Mouse (Mus musculus) liver, adult 2 months (tissue): ENCODE measurements around the gene Spc24.

ENCODE experiments used
- CTCF ChIP-seq: fragments of 200-500 bp; IDR thresholded peaks from 2 replicates; pipeline ENCODE4 v1.5.1; 2011; ENCODE audit warnings: low read depth, low read length, control low read depth
- POLR2A ChIP-seq: fragments of 200-500 bp; IDR thresholded peaks from 2 replicates; pipeline ENCODE4 v1.6.1; 2011; ENCODE audit warnings: low read length, control low read depth; ENCODE audit not compliant: insufficient read depth; ENCODE audit errors: extremely low read depth

DNA sequence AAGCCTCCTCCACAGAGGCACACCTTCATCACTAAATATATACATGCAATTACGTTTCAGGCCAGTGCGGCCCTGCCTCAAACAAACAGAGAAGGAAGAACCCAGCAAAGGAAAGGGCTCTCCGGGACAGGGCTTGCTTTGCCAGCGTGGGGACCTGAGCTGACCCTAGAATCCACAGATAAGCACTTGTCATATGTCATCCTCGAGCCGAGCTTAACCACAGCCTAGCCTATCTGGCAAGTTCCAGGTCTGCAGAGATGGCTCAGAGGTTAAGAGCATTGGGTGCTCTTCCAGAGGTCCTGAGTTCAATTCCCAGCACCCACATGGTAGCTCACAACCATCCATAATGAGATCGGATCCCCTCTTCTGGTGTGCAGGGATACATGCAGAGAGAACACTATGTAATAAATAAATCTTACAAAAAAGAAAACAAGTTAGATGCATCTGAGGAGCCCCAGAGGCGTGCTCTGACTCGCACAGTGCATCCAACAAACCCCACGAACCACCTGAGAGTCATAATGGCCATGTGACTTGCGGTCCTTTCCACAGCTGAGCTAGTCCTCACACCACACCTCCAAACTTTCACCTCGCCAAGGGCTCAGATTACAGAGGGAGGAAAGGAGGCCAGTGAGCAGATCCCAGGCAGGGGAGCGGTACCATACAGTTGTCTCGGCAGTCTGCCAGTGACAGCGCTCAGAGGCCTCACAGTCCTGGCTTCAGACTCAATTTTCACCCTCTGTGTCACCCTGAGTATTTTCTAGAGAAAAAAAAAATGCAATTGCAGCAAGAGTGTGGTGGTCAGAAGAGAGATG lies 21.8 kb upstream of the Spc24 start:
- TF ChIP-seq CTCF (no peak), POLR2A (no peak)
